Mouse (Mus musculus) embryonic facial prominence, embryonic 15.5 days (tissue): ENCODE data around the gene 5730409E04Rik. TPM values are rescaled to one million over a fixed set of nuclear protein-coding genes. Genes with fewer than 3 reads are reported as not detected.

ENCODE experiments used
- ATAC-seq: fragments of 200-750 bp; cut with Nextera tagmentation; 2 replicates; pipeline ENCODE4 v1.8.0; 2017; ENCODE audit warnings: low read depth, moderate TSS enrichment; ENCODE audit not compliant: insufficient number of reproducible peaks, low FRiP score, low TSS enrichment
- H3K27ac ChIP-seq: fragments of 300-500 bp; sonication (generic); replicated peaks from 2 replicates; pipeline ENCODE4 v1.5.1; 2015; ENCODE audit warnings: mild to moderate bottlenecking, inconsistent platforms
- H3K27me3 ChIP-seq: fragments of 300-500 bp; sonication (generic); 2 replicates; pipeline ENCODE4 v1.6.1; 2015; ENCODE audit warnings: inconsistent platforms
- H3K36me3 ChIP-seq: fragments of 300-500 bp; sonication (generic); 2 replicates; pipeline ENCODE4 v1.6.1; 2015; ENCODE audit warnings: mild to moderate bottlenecking, inconsistent platforms
- H3K4me1 ChIP-seq: fragments of 300-500 bp; sonication (generic); 2 replicates; pipeline ENCODE4 v1.6.1; 2015; ENCODE audit warnings: inconsistent platforms
- H3K4me2 ChIP-seq: fragments of 300-500 bp; sonication (generic); replicated peaks from 2 replicates; pipeline ENCODE4 v1.6.1; 2015; ENCODE audit warnings: mild to moderate bottlenecking, inconsistent platforms
- H3K4me3 ChIP-seq: fragments of 300-500 bp; sonication (generic); replicated peaks from 2 replicates; pipeline ENCODE4 v1.5.1; 2015; ENCODE audit warnings: mild to moderate bottlenecking, inconsistent platforms
- H3K9ac ChIP-seq: fragments of 300-500 bp; sonication (generic); 2 replicates; pipeline ENCODE4 v1.6.1; 2015; ENCODE audit warnings: inconsistent platforms
- H3K9me3 ChIP-seq: fragments of 300-500 bp; sonication (generic); replicated peaks from 2 replicates; pipeline ENCODE4 v1.6.1; 2016; ENCODE audit warnings: inconsistent platforms
- WGBS: fragments of 180-500 bp; shearing (Covaris S2); methylation state at CpG from one replicate; pipeline ENCODE4 v1.1.7; 2015; 5-methylcytosine and 5-hydroxymethylcytosine counted together
- polyA plus RNA-seq: library from polyadenylated mRNA; unstranded; fragments of >200 nt; fragmentation: Nextera tagmentation; extraction: Ambion mirVana; gene quantifications from 2 replicates; pipeline ENCODE4 v1.2.1, GENCODE M21; 2015

The 5730409E04Rik gene
- polyA plus RNA-seq, 1 experiment from 2014 or later = 4.7 TPM

DNA sequence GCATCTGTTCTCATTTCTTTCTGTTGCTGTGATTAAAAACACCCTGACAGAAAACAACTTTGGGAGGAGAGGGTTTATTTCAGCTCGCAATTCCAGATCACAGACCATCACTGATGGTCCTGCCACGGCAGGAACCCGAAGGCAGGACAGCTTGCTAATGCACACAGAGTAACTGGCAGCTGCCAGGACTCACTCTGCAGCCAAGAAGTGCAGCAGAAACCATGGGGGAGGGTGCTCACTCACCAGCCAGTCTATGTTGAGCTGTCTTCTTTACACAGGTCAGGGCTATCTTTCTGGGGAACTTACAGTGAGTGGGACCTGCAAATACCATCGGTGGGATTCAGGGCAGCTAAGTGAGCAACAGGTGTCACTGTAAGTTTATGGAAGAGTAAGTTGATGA, 27.8 kb downstream of the 5730409E04Rik start:
- no peaks in the 10 kb centered on the region for H3K9me3 ChIP-seq
- no peak overlapping the region for H3K27ac ChIP-seq
- H3K4me2 ChIP-seq = no peak overlapping the region
- H3K9ac ChIP-seq = no peak overlapping the region
- WGBS = 59% methylated on average over 4 of the region's 4 CpGs
- no peak for ATAC-seq
- H3K4me3 ChIP-seq = no peak overlapping the region
- no peaks in the 10 kb centered on the region for H3K36me3 ChIP-seq
- H3K27me3 ChIP-seq = peaks cover 14% of the 10 kb centered on the region; the same call in 1 of the 2 replicates
- peaks cover 3% of the 10 kb centered on the region; the same call in 1 of the 2 replicates for H3K4me1 ChIP-seq

- H3K27ac ChIP-seq = no peak overlapping the region
- no peak overlapping the region for H3K4me2 ChIP-seq
- H3K36me3 ChIP-seq = no peaks in the 10 kb centered on the region
- peaks cover 14% of the 10 kb centered on the region; the same call in 1 of the 2 replicates for H3K27me3 ChIP-seq
- no peak overlapping the region for H3K9ac ChIP-seq
- H3K9me3 ChIP-seq = no peaks in the 10 kb centered on the region
- ATAC-seq = no peak
- no peak overlapping the region for H3K4me3 ChIP-seq
- WGBS = 66% methylated on average over 7 of the region's 7 CpGs
- peaks cover 3% of the 10 kb centered on the region; the same call in 1 of the 2 replicates for H3K4me1 ChIP-seq
Observed at GRCm38 (mm10) chr4:126639339-126639738, 29.7 kb downstream of the 5730409E04Rik start.

GRCm38 (mm10) chr4:126641901-126642300, 32.3 kb downstream of the 5730409E04Rik start:
- Histone ChIP-seq H3K9me3 (no peaks in the 10 kb centered on the region), H3K4me3 (no peak overlapping the region), H3K27ac (no peak overlapping the region), H3K4me1 (no peaks in the 10 kb centered on the region), H3K27me3 (peaks cover under 1% of the 10 kb centered on the region; the same call in 1 of the 2 replicates), H3K4me2 (no peak overlapping the region), H3K9ac (no peak overlapping the region), H3K36me3 (no peaks in the 10 kb centered on the region)
- WGBS = 42% methylated on average over 9 of the region's 9 CpGs
- ATAC-seq = no peak

- no peaks in the 10 kb centered on the region for H3K4me1 ChIP-seq
- H3K9ac ChIP-seq = no peak overlapping the region
- ATAC-seq = no peak
- H3K27me3 ChIP-seq = peaks cover 4% of the 10 kb centered on the region; the same call in 1 of the 2 replicates
- 61% methylated on average over 4 of the region's 4 CpGs for WGBS
- H3K4me2 ChIP-seq = no peak overlapping the region
- no peaks in the 10 kb centered on the region for H3K9me3 ChIP-seq
- no peak overlapping the region for H3K27ac ChIP-seq
- H3K36me3 ChIP-seq = no peaks in the 10 kb centered on the region
- no peak overlapping the region for H3K4me3 ChIP-seq
Observed at GRCm38 (mm10) chr4:126643815-126644214, 34.2 kb downstream of the 5730409E04Rik start.

- no peak overlapping the region for H3K9ac ChIP-seq
- no peak for ATAC-seq
- no peak overlapping the region for H3K4me3 ChIP-seq
- no peaks in the 10 kb centered on the region for H3K36me3 ChIP-seq
- H3K4me1 ChIP-seq = no peaks in the 10 kb centered on the region
- no peak overlapping the region for H3K27ac ChIP-seq
- no peaks in the 10 kb centered on the region for H3K9me3 ChIP-seq
- 69% methylated on average over 10 of the region's 10 CpGs for WGBS
- H3K27me3 ChIP-seq = peaks cover 4% of the 10 kb centered on the region; the same call in 1 of the 2 replicates
- no peak overlapping the region for H3K4me2 ChIP-seq
Observed at GRCm38 (mm10) chr4:126644333-126644963, 34.8 kb downstream of the 5730409E04Rik start.

GRCm38 (mm10) chr4:126647996-126648910, 38.6 kb downstream of the 5730409E04Rik start:
- no peak overlapping the region for H3K9ac ChIP-seq
- no peaks in the 10 kb centered on the region for H3K9me3 ChIP-seq
- no peak overlapping the region for H3K27ac ChIP-seq
- H3K4me1 ChIP-seq = no peaks in the 10 kb centered on the region
- 29% methylated on average over 24 of the region's 24 CpGs for WGBS
- H3K27me3 ChIP-seq = peaks cover 4% of the 10 kb centered on the region; the same call in 1 of the 2 replicates
- no peak overlapping the region for H3K4me2 ChIP-seq
- no peaks in the 10 kb centered on the region for H3K36me3 ChIP-seq
- H3K4me3 ChIP-seq = no peak overlapping the region
- ATAC-seq = no peak

DNA sequence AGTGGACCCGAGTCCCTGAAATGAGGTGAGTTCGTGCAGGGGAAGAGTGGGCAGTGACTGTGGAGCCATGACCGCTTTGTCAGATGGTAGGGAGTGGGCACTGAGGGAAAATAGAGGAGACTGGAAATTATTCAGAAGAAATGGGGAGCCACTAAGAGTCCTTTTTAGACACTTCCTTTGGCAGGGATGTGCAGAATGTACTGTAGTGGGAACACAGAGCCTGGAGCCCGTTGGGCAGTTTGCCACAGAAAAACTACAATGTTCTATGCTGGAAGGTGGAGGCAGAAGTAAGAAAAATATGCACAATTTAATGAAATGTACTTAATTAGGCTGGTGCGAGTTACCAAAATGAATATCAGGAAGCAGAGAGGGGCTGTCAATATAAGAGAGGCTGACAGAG, 43.5 kb downstream of the 5730409E04Rik start:
- Histone ChIP-seq H3K4me1 (no peaks in the 10 kb centered on the region), H3K36me3 (no peaks in the 10 kb centered on the region), H3K27ac (no peak overlapping the region), H3K9ac (no peak overlapping the region), H3K4me3 (no peak overlapping the region), H3K4me2 (no peak overlapping the region), H3K9me3 (no peaks in the 10 kb centered on the region), H3K27me3 (peaks cover 5% of the 10 kb centered on the region)
- 82% methylated on average over 5 of the region's 5 CpGs for WGBS
- ATAC-seq = no peak

DNA sequence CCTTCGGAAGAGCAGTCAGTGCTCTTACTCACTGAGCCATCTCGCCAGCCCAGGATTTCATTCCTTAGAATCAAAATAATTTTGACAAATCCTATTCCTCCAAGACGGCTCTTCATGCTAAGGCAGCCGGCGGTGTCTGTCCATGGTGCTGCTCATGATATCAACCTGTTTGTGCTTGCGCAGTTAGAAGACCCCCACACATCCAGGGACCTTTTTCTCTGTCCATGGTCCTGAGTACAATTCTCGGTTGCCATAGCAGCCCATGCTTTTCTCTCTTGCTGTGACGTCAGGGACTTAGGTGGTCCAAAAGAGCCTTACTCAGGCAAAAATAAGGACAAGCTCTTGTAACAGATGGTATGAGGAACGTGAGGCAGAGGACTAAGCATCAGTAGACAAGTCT, 45.7 kb downstream of the 5730409E04Rik start:
- Histone ChIP-seq H3K27me3 (peaks cover 5% of the 10 kb centered on the region; the same call in 1 of the 2 replicates), H3K9ac (no peak overlapping the region), H3K9me3 (no peaks in the 10 kb centered on the region), H3K36me3 (no peaks in the 10 kb centered on the region), H3K27ac (no peak overlapping the region), H3K4me1 (no peaks in the 10 kb centered on the region), H3K4me3 (no peak overlapping the region), H3K4me2 (no peak overlapping the region)
- WGBS = 7% methylated on average over 9 of the region's 9 CpGs
- peak; percentile 54; the same call in 1 of the 2 replicates for ATAC-seq

GRCm38 (mm10) chr4:126661249-126661648, 51.6 kb downstream of the 5730409E04Rik start:
- 76% methylated on average over 7 of the region's 7 CpGs for WGBS
- Histone ChIP-seq H3K4me3 (no peak overlapping the region), H3K27me3 (peaks cover 8% of the 10 kb centered on the region; the same call in 1 of the 2 replicates)

More at GRCm38 (mm10) chr4:126661249-126661648, 51.6 kb downstream of the 5730409E04Rik start:
- Histone ChIP-seq H3K27ac (no peak overlapping the region), H3K9ac (no peak overlapping the region), H3K4me2 (no peak overlapping the region), H3K4me1 (no peaks in the 10 kb centered on the region), H3K36me3 (no peaks in the 10 kb centered on the region), H3K9me3 (no peaks in the 10 kb centered on the region)
- ATAC-seq = no peak
